Mouse (Mus musculus) liver, embryonic 14.5 days (tissue): ENCODE measurements around the gene Lmcd1. TPM values are rescaled to one million over a fixed set of nuclear protein-coding genes. Genes with fewer than 3 reads are reported as not detected.

Experiments used
- ATAC-seq: fragments of 200-750 bp; cut with Nextera tagmentation; 2 replicates; pipeline ENCODE4 v1.8.0; 2017; ENCODE audit warnings: moderate number of reproducible peaks, mild to moderate bottlenecking, moderate library complexity; ENCODE audit not compliant: insufficient read depth
- DNase-seq, 3 experiments: peaks; one replicate each; pipeline ENCODE4 v3.0.0-alpha.2; 2012 to 2013; ENCODE audit warnings: low read depth in 3 of 3, low spot score in 3 of 3
- H3K27ac ChIP-seq: fragments of 300-500 bp; sonication (generic); 2 replicates; pipeline ENCODE4 v1.5.1; 2014; ENCODE audit warnings: moderate library complexity, mild to moderate bottlenecking, control low read depth, inconsistent platforms
- H3K27me3 ChIP-seq: fragments of 300-500 bp; sonication (generic); 2 replicates; pipeline ENCODE4 v1.6.1; 2014; ENCODE audit warnings: mild to moderate bottlenecking, low read length, moderate library complexity; ENCODE audit not compliant: control insufficient read depth, insufficient read depth
- H3K36me3 ChIP-seq: fragments of 300-500 bp; sonication (generic); replicated peaks from 2 replicates; pipeline ENCODE4 v1.6.1; 2014; ENCODE audit warnings: low read depth; ENCODE audit not compliant: control insufficient read depth, insufficient read depth
- H3K4me1 ChIP-seq, 2 experiments: fragments of 200-500 bp in 1 of 2; fragments of 300-500 bp in 1 of 2; sonication (generic) in 1 of 2; replicated peaks; 2 replicates each; pipeline ENCODE4 v1.6.1; 2012 to 2014; ENCODE audit warnings: antibody characterized with exemption in 1 of 2, inconsistent platforms in 1 of 2, low read length in 1 of 2; ENCODE audit not compliant: control insufficient read depth in 2 of 2, insufficient read depth in 2 of 2
- H3K4me2 ChIP-seq: fragments of 300-500 bp; sonication (generic); 2 replicates; pipeline ENCODE4 v1.6.1; 2014; ENCODE audit warnings: low read depth, mild to moderate bottlenecking, control low read depth, moderate library complexity
- H3K4me3 ChIP-seq, 2 experiments: fragments of 200-500 bp in 1 of 2; fragments of 300-500 bp in 1 of 2; sonication (generic) in 1 of 2; 2 replicates each; pipeline ENCODE4 v1.5.1; 2012 to 2014; ENCODE audit warnings: low read depth in 2 of 2, low read length in 2 of 2, mild to moderate bottlenecking in 2 of 2, control low read depth in 1 of 2, inconsistent platforms in 1 of 2, moderate library complexity in 1 of 2; ENCODE audit not compliant: insufficient read depth in 1 of 2
- H3K9ac ChIP-seq: fragments of 300-500 bp; sonication (generic); replicated peaks from 2 replicates; pipeline ENCODE4 v1.6.1; 2014; ENCODE audit warnings: mild to moderate bottlenecking, control low read depth, moderate library complexity
- H3K9me3 ChIP-seq: fragments of 300-500 bp; sonication (generic); 2 replicates; pipeline ENCODE4 v1.6.1; 2016; ENCODE audit warnings: low read length, mixed read lengths; ENCODE audit not compliant: control insufficient read depth
- CTCF ChIP-seq: IDR thresholded peaks from 2 replicates; pipeline ENCODE4 v1.5.1; 2016; ENCODE audit warnings: antibody characterized with exemption, low read depth, control low read depth
- EP300 ChIP-seq: IDR thresholded peaks from 2 replicates; pipeline ENCODE4 v1.6.1; 2016; ENCODE audit warnings: antibody characterized with exemption, low read depth
- WGBS: fragments of 180-500 bp; shearing (Covaris S2); extraction: QIAGEN DNeasy Blood & Tissue Kit; methylation state at CpG from one replicate; pipeline ENCODE4 v1.1.7; 2014; ENCODE audit not compliant: insufficient replicate concordance; 5-methylcytosine and 5-hydroxymethylcytosine counted together
- polyA plus RNA-seq, 2 experiments: library from polyadenylated mRNA; depleted of rRNA in 1 of 2; stranded (reverse) in 1 of 2; unstranded in 1 of 2; fragments of >200 nt; fragmentation: Nextera tagmentation in 1 of 2; extraction: Ambion mirVana in 1 of 2; gene quantifications; 2 replicates each; pipeline versions ENCODE4 v1.2.1 to v1.2.3; 2012 to 2014

Gene Lmcd1
- polyA plus RNA-seq, 2 experiments, result 0.27 to 0.39 TPM

DNA sequence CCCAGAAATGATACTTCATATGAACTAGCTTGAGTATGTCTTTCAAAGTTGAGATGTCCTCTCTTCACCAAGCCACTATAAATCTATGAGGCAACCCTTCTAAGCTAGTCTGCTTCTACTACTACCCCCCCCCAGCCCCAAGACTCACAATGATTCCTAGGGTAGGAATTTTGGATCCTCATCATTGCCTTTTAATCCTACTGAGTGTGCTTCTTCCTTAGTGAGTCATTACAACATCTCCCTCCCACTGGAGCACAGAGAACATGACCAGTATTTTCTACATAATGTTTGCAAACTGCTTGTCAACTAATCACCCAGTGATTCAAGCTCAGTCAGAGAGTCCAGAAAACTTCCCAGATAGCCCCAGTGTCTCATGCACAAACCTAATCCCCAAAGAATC lies 12.5 kb upstream of the Lmcd1 start:
- TF ChIP-seq EP300, result no peak
- Histone ChIP-seq H3K27ac (no peak overlapping the region), H3K9ac (no peak overlapping the region), H3K4me2 (no peak overlapping the region), H3K9me3 (no peaks in the 10 kb centered on the region), H3K4me3 (no peak overlapping the region), H3K27me3 (no peaks in the 10 kb centered on the region), H3K36me3 (no peaks in the 10 kb centered on the region), H3K4me1 (no peaks in the 10 kb centered on the region)
- DNase-seq, result no peak
- ATAC-seq, result no peak

- Histone ChIP-seq H3K4me2 (no peak overlapping the region), H3K9me3 (no peaks in the 10 kb centered on the region), H3K36me3 (no peaks in the 10 kb centered on the region), H3K4me3 (no peak overlapping the region), H3K27ac (no peak overlapping the region), H3K9ac (no peak overlapping the region), H3K4me1 (no peaks in the 10 kb centered on the region), H3K27me3 (no peaks in the 10 kb centered on the region)
- DNase-seq (no peak), ATAC-seq (no peak)
- TF ChIP-seq EP300 (no peak), CTCF (no peak)
- 63% methylated on average over 1 of the region's 1 CpGs for WGBS
Observed at GRCm38 (mm10) chr6:112264321-112264720, 9.2 kb upstream of the Lmcd1 start.

DNA sequence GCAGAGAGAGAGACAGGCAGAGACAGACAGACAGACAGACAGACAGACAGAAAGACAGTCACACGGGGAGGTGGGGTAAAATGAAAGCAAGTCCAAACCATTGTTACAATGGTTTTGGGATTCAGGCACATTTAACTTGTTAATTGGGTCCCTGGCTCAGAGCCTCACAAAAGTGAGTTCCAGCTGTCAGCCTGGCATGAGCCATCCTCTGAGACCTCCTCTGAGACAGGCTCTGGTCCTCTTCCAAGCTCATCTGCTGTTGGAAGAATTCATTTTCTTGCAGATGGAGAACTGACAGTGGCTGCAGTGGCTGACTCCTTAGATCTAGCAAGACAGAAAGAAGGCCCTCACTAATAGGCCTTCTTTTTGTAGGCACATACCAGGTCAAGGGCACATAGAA lies 6.9 kb upstream of the Lmcd1 start:
- H3K4me2 ChIP-seq, result no peak overlapping the region
- no peak for TF ChIP-seq CTCF
- TF ChIP-seq EP300, result no peak
- H3K27ac ChIP-seq, result no peak overlapping the region
- H3K9me3 ChIP-seq, result no peaks in the 10 kb centered on the region
- no peaks in the 10 kb centered on the region for H3K27me3 ChIP-seq
- ATAC-seq (no peak), DNase-seq (no peak)
- H3K9ac ChIP-seq, result no peak overlapping the region
- no peaks in the 10 kb centered on the region for H3K4me1 ChIP-seq
- H3K4me3 ChIP-seq, result no peak overlapping the region
- 43% methylated on average over 1 of the region's 1 CpGs for WGBS
- no peaks in the 10 kb centered on the region for H3K36me3 ChIP-seq

- TF ChIP-seq EP300 (no peak), CTCF (no peak)
- no peak overlapping the region for H3K9ac ChIP-seq
- ATAC-seq, result no peak
- H3K9me3 ChIP-seq, result no peaks in the 10 kb centered on the region
- no peak overlapping the region for H3K4me3 ChIP-seq
- H3K4me2 ChIP-seq, result no peak overlapping the region
- H3K36me3 ChIP-seq, result no peaks in the 10 kb centered on the region
- no peak for DNase-seq
- no peaks in the 10 kb centered on the region for H3K27me3 ChIP-seq
- no peaks in the 10 kb centered on the region for H3K4me1 ChIP-seq
- no peak overlapping the region for H3K27ac ChIP-seq
- WGBS, result 63% methylated on average over 6 of the region's 6 CpGs
Observed at GRCm38 (mm10) chr6:112267661-112268357, 5.7 kb upstream of the Lmcd1 start.

GRCm38 (mm10) chr6:112274261-112275055 lies 900 bp downstream of the Lmcd1 start:
- 29% methylated on average over 9 of the region's 9 CpGs for WGBS
- no peak for ATAC-seq
- H3K4me2 ChIP-seq, result no peak overlapping the region

More at GRCm38 (mm10) chr6:112274261-112275055, 900 bp downstream of the Lmcd1 start:
- H3K9ac ChIP-seq, result no peak overlapping the region
- H3K4me3 ChIP-seq, result no peak overlapping the region
- H3K9me3 ChIP-seq, result no peaks in the 10 kb centered on the region
- H3K27me3 ChIP-seq, result no peaks in the 10 kb centered on the region
- DNase-seq, result no peak
- H3K27ac ChIP-seq, result no peak overlapping the region
- 0 out of 4 replicates have a peak, but pooled peaks cover 0 to 2% of the 10 kb centered on the region in 2 experiments for H3K4me1 ChIP-seq
- H3K36me3 ChIP-seq, result no peaks in the 10 kb centered on the region
- TF ChIP-seq EP300, result no peak
- TF ChIP-seq CTCF, result no peak
